In the genomic region with DNA sequence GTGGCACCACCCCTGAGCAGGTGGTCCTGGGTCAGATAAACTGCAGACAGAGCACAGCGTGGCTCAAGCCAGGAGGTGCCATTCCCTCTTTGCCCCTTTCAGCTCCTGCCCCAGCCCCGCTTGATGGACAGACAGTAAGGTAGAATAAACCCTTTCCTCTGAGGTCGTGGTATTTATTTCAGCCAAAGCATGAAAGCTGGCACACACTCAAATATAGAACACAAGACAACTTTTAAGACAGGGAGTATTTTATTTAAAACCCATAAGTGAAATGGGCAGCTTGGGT, we compare ENCODE assay signal across 22 mouse cellular contexts. TPM values are rescaled to one million over a fixed set of nuclear protein-coding genes. Genes with fewer than 3 reads are reported as not detected.
DNase-seq lines count a peak whose midpoint lies in the region; ATAC-seq lines count a peak whose summit lies in the region.
"Had no signal": no experiment of that assay in that cellular context is flagged by ENCODE, and none has a peak within 500 bp of the region (broad histone marks: within the 10 kb centered on the region; RNA-seq: fewer than 3 reads in every experiment).

No protein-coding gene starts in this region.

- WGBS in neural tube, embryonic 11.5 days: 63% methylated on average over 3 of the region's 3 CpGs
- WGBS in hindbrain, embryonic 15.5 days: 14% methylated on average over 3 of the region's 3 CpGs
- WGBS in midbrain, embryonic 16.5 days: 22% methylated on average over 3 of the region's 3 CpGs

- 0 out of 2 replicates have a peak, but pooled peaks have one; percentile 10 for ATAC-seq in neural tube, embryonic 11.5 days (ENCODE audit: insufficient read depth, low FRiP score, low TSS enrichment)
- ATAC-seq in hindbrain, embryonic 15.5 days (ENCODE audit: low FRiP score, low read depth): no peak
- ATAC-seq in midbrain, embryonic 16.5 days: no peak
- ATAC-seq: intestine, embryonic 16.5 days had no signal

- H3K27me3 ChIP-seq in neural tube, embryonic 11.5 days (ENCODE audit: control insufficient read depth, insufficient read depth, low read length): no peaks in the 10 kb centered on the region
- H3K27me3 ChIP-seq in hindbrain, embryonic 15.5 days: no peaks in the 10 kb centered on the region
- H3K27me3 ChIP-seq in midbrain, embryonic 16.5 days (ENCODE audit: control insufficient read depth, insufficient read depth, low read depth, low read length): no peaks in the 10 kb centered on the region
- H3K27me3 ChIP-seq: CH12.LX; embryonic facial prominence, embryonic 13.5 days had no signal

- H3K4me1 ChIP-seq in neural tube, embryonic 11.5 days (ENCODE audit: control insufficient read depth, insufficient read depth, low read length): no peaks in the 10 kb centered on the region
- H3K4me1 ChIP-seq in hindbrain, embryonic 15.5 days (replicated peaks): peaks cover 27% of the 10 kb centered on the region
- peaks cover 17% of the 10 kb centered on the region for H3K4me1 ChIP-seq in midbrain, embryonic 16.5 days (ENCODE audit: control insufficient read depth, insufficient read depth, low read length)

- DNase-seq in neural tube, embryonic 11.5 days (ENCODE audit: low spot score): peak; percentile 48
- DNase-seq in neural tube, embryonic 10.5 days (ENCODE audit: extremely low spot score, low spot score): no peak
- no peak for DNase-seq in left cerebral cortex, adult 11 months (ENCODE audit: low spot score)
- DNase-seq in lung, adult 18-20 months: no peak
- DNase-seq in adipocyte (ENCODE audit: low spot score): no peak
- DNase-seq in adrenal gland, adult 18-20 months (ENCODE audit: low spot score in 2 of 2): no peak
- DNase-seq: gastrocnemius, adult 2 months; heart, adult 2 months; heart, postnatal 14 days; kidney, postnatal 10 days; left cerebral cortex, postnatal 4 days had no signal

- no peaks in the 10 kb centered on the region for H3K9me3 ChIP-seq in neural tube, embryonic 11.5 days (ENCODE audit: control insufficient read depth, low read length)
- H3K9me3 ChIP-seq in hindbrain, embryonic 15.5 days: no peaks in the 10 kb centered on the region
- no peaks in the 10 kb centered on the region for H3K9me3 ChIP-seq in midbrain, embryonic 16.5 days (replicated peaks; ENCODE audit: control insufficient read depth, low read length, poor library complexity, severe bottlenecking)

- H3K27ac ChIP-seq in neural tube, embryonic 11.5 days (ENCODE audit: low read depth, low read length): no peak overlapping the region; the same call in 1 of the 2 replicates
- peak overlapping the region; percentile 72 for H3K27ac ChIP-seq in hindbrain, embryonic 15.5 days (replicated peaks)
- peak overlapping the region; percentile 66 for H3K27ac ChIP-seq in midbrain, embryonic 16.5 days (ENCODE audit: low read length)
- H3K27ac ChIP-seq: embryonic facial prominence, embryonic 13.5 days; gastrocnemius, adult 2 months; heart, adult 2 months had no signal

- H3K36me3 ChIP-seq in neural tube, embryonic 11.5 days (ENCODE audit: control insufficient read depth, insufficient read depth, low read length): no peaks in the 10 kb centered on the region
- peaks cover 9% of the 10 kb centered on the region for H3K36me3 ChIP-seq in hindbrain, embryonic 15.5 days
- H3K36me3 ChIP-seq in midbrain, embryonic 16.5 days (ENCODE audit: control insufficient read depth, insufficient read depth, low read length): peaks cover 3% of the 10 kb centered on the region; the same call in 1 of the 2 replicates

- H3K4me2 ChIP-seq in neural tube, embryonic 11.5 days (ENCODE audit: low read depth): peak overlapping the region; percentile 27
- H3K4me2 ChIP-seq in hindbrain, embryonic 15.5 days: peak overlapping the region; percentile 79
- peak overlapping the region; percentile 99 for H3K4me2 ChIP-seq in midbrain, embryonic 16.5 days (ENCODE audit: low read length)
- H3K4me2 ChIP-seq: embryonic facial prominence, embryonic 13.5 days; liver, embryonic 11.5 days had no signal

- H3K4me3 ChIP-seq in neural tube, embryonic 11.5 days (ENCODE audit: low read depth, low read length): 0 out of 2 replicates have a peak overlapping the region, but pooled peaks have one; percentile 9
- peak overlapping the region; percentile 41 for H3K4me3 ChIP-seq in hindbrain, embryonic 15.5 days
- H3K4me3 ChIP-seq in midbrain, embryonic 16.5 days (ENCODE audit: low read depth, low read length): peak overlapping the region; percentile 49
- H3K4me3 ChIP-seq: embryonic facial prominence, embryonic 13.5 days; gastrocnemius, adult 2 months; heart, adult 2 months had no signal

- H3K9ac ChIP-seq in neural tube, embryonic 11.5 days (ENCODE audit: low read length): peak overlapping the region; percentile 38
- H3K9ac ChIP-seq in hindbrain, embryonic 15.5 days: peak overlapping the region; percentile 54
- peak overlapping the region; percentile 68 for H3K9ac ChIP-seq in midbrain, embryonic 16.5 days (ENCODE audit: low read depth, low read length)
- H3K9ac ChIP-seq: embryonic facial prominence, embryonic 13.5 days had no signal

RNA-seq across cellular contexts. Expression of a gene that starts 3.8 kb away (rescaled TPM):
- not detected in 2 replicates for polyA plus RNA-seq in neural tube, embryonic 11.5 days (2014; fragmentation: Nextera tagmentation; extraction: Ambion mirVana)
- not detected in 2 replicates for polyA plus RNA-seq in hindbrain, embryonic 15.5 days (2015; fragmentation: Nextera tagmentation; extraction: Ambion mirVana)
- polyA plus RNA-seq in midbrain, embryonic 16.5 days (2015; fragmentation: Nextera tagmentation; extraction: Ambion mirVana): not detected in 2 replicates
- total RNA-seq in adrenal gland, adult 18-20 months (2021): not detected
- total RNA-seq: gastrocnemius, adult 2 months; heart, adult 2 months; heart, postnatal 14 days; layer of hippocampus, postnatal 10 days; left cerebral cortex, postnatal 4 days had no signal
- polyA plus RNA-seq: embryonic facial prominence, embryonic 13.5 days; intestine, embryonic 16.5 days; liver, embryonic 11.5 days; lung, embryonic 16.5 days; stomach, embryonic 14.5 days; thymus, postnatal 0 days had no signal

RNA-seq across cellular contexts. Expression of a gene that starts 4.0 kb away (rescaled TPM):
- polyA plus RNA-seq in neural tube, embryonic 11.5 days (2014; fragmentation: Nextera tagmentation; extraction: Ambion mirVana): 8,277 and 8,733 TPM in 2 replicates
- polyA plus RNA-seq in hindbrain, embryonic 15.5 days (2015; fragmentation: Nextera tagmentation; extraction: Ambion mirVana): 14,750 and 15,534 TPM in 2 replicates
- 17,735 and 17,910 TPM in 2 replicates for polyA plus RNA-seq in midbrain, embryonic 16.5 days (2015; fragmentation: Nextera tagmentation; extraction: Ambion mirVana)
- 100 to 1,000 TPM in 1 of 2 experiments, 10 to 100 TPM in 1; 74.3 to 169 TPM for total RNA-seq in adrenal gland, adult 18-20 months (2021)

RNA-seq across cellular contexts. Expression of a gene that starts 15.2 kb away (rescaled TPM):
- polyA plus RNA-seq in neural tube, embryonic 11.5 days (2014; fragmentation: Nextera tagmentation; extraction: Ambion mirVana): 1,967 and 2,051 TPM in 2 replicates
- polyA plus RNA-seq in hindbrain, embryonic 15.5 days (2015; fragmentation: Nextera tagmentation; extraction: Ambion mirVana): 1,411 and 1,419 TPM in 2 replicates
- 1,165 and 1,361 TPM in 2 replicates for polyA plus RNA-seq in midbrain, embryonic 16.5 days (2015; fragmentation: Nextera tagmentation; extraction: Ambion mirVana)
- total RNA-seq in adrenal gland, adult 18-20 months (2021): 100 to 1,000 TPM; 193 to 255 TPM

RNA-seq across cellular contexts. Expression of a gene that starts 31.5 kb away (rescaled TPM):
- 7.1 and 8.9 TPM in 2 replicates for polyA plus RNA-seq in neural tube, embryonic 11.5 days (2014; fragmentation: Nextera tagmentation; extraction: Ambion mirVana)
- 26.8 and 29.3 TPM in 2 replicates for polyA plus RNA-seq in hindbrain, embryonic 15.5 days (2015; fragmentation: Nextera tagmentation; extraction: Ambion mirVana)
- 27.9 and 33.5 TPM in 2 replicates for polyA plus RNA-seq in midbrain, embryonic 16.5 days (2015; fragmentation: Nextera tagmentation; extraction: Ambion mirVana)
- total RNA-seq in adrenal gland, adult 18-20 months (2021): 10 to 100 TPM; 12.1 to 14.0 TPM

RNA-seq across cellular contexts. Expression of a gene that starts 51.2 kb away (rescaled TPM):
- polyA plus RNA-seq in neural tube, embryonic 11.5 days (2014; fragmentation: Nextera tagmentation; extraction: Ambion mirVana): 0.44 and 2.3 TPM in 2 replicates
- polyA plus RNA-seq in hindbrain, embryonic 15.5 days (2015; fragmentation: Nextera tagmentation; extraction: Ambion mirVana): 1.9 and 2.5 TPM in 2 replicates
- 0.36 and 0.39 TPM in 2 replicates for polyA plus RNA-seq in midbrain, embryonic 16.5 days (2015; fragmentation: Nextera tagmentation; extraction: Ambion mirVana)
- total RNA-seq in adrenal gland, adult 18-20 months (2021): 1 to 10 TPM in 1 of 2 experiments, under 1 TPM in 1; 0.86 to 2.1 TPM
- total RNA-seq: CH12.LX; megakaryocyte progenitor cell, adult 5-6 weeks had no signal

Comparison
In these comparisons a context has a peak if more than half of its experiments do, and no peak if none do; other contexts are left out.
1. H3K4me2 ChIP-seq: peak in every context shown above with its lines; median percentile 99 in midbrain, embryonic 16.5 days; 79 in hindbrain, embryonic 15.5 days; 27 in neural tube, embryonic 11.5 days.